Mouse (Mus musculus) lung, adult 2 months (tissue): ENCODE data around the gene Pgbd5. TPM values are rescaled to one million over a fixed set of nuclear protein-coding genes. Genes with fewer than 3 reads are reported as not detected.

Experiments
- DNase-seq: peaks from one replicate; pipeline ENCODE4 v3.0.0; 2022
- H3K4me1 ChIP-seq: fragments of 200-500 bp; 2 replicates; pipeline ENCODE4 v1.6.1; 2011; ENCODE audit warnings: low read length; ENCODE audit not compliant: control insufficient read depth, insufficient read depth
- H3K4me3 ChIP-seq: fragments of 200-500 bp; replicated peaks from 2 replicates; pipeline ENCODE3; 2011; ENCODE audit warnings: low read depth, mild to moderate bottlenecking, control low read depth, low read length; ENCODE audit errors: extremely low read depth
- CTCF ChIP-seq: fragments of 200-500 bp; IDR thresholded peaks from 2 replicates; pipeline ENCODE4 v1.5.1; 2011; ENCODE audit warnings: mild to moderate bottlenecking, low read length, control low read depth; ENCODE audit not compliant: insufficient read depth
- POLR2A ChIP-seq: fragments of 200-500 bp; IDR thresholded peaks from 2 replicates; pipeline ENCODE4 v1.6.1; 2011; ENCODE audit warnings: low read depth, mild to moderate bottlenecking, control low read depth, low read length, borderline replicate concordance; ENCODE audit errors: extremely low read depth
- WGBS: fragments of 180-500 bp; shearing (Covaris S2); methylation state at CpG from one replicate; pipeline ENCODE4 v1.1.7; 2018; 5-methylcytosine and 5-hydroxymethylcytosine counted together
- polyA plus RNA-seq: library from polyadenylated mRNA; depleted of rRNA; stranded (reverse); fragments of >200 nt; gene quantifications from 2 replicates; pipeline ENCODE4 v1.2.3, GENCODE M21; 2012

Pgbd5 gene
- polyA plus RNA-seq, 1 experiment: 0.46 TPM

- 66% methylated on average over 10 of the region's 10 CpGs for WGBS
- no peak overlapping the region for H3K4me3 ChIP-seq
- H3K4me1 ChIP-seq: no peaks in the 10 kb centered on the region
- no peak for TF ChIP-seq CTCF
- no peak for TF ChIP-seq POLR2A
- no peak for DNase-seq
Measured at GRCm38 (mm10) chr8:124461103-124461502, 21.6 kb upstream of the Pgbd5 start.

DNA sequence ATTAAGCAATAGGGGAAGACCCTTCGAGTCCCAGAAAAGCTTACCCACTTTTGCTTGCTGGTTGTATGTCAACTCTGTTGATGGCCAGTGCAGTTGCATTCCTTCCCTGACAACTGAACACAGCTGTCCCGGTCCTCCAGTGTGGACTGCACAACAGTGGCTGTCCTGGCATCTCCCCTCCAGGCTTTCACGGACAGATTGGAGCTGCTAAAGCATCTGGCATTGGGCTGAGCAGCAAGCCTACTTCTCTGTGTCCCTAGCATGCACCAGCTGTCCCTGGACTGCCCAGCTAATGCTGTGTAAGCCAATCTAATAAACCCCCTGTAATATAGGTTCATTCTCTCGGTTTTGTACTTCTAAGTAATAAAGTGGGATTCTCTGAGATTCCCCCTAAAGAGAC is 21.2 kb upstream of the Pgbd5 start:
- 51% methylated on average over 4 of the region's 4 CpGs for WGBS
- TF ChIP-seq POLR2A (no peak), CTCF (no peak)
- DNase-seq: no peak
- Histone ChIP-seq H3K4me1 (no peaks in the 10 kb centered on the region), H3K4me3 (no peak overlapping the region)

- WGBS: 31% methylated on average over 12 of the region's 12 CpGs
- TF ChIP-seq CTCF (no peak), POLR2A (no peak)
- no peak for DNase-seq
- H3K4me3 ChIP-seq: no peak overlapping the region
- no peaks in the 10 kb centered on the region for H3K4me1 ChIP-seq
Measured at GRCm38 (mm10) chr8:124459627-124460026, 20.2 kb upstream of the Pgbd5 start.

DNA sequence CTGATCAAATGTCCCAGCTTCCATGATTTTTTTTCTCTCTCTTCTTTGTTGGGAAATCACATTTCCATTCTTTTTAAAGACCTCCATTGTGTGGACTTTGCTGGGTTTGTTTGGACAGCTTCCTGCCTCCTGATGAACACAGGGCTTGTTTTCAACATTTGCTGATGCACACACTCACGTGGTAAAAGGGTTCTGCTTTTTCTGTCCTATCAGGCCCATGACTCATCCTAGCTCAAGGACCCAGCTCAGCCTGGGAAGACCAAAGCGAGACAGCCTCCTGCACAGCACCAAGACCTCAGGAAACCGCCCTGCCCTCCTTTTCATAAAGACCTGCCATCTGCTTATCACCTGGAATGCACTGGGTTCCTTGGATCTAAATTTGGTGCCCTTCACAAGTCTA is 15.9 kb upstream of the Pgbd5 start:
- H3K4me3 ChIP-seq: no peak overlapping the region
- no peak for DNase-seq
- TF ChIP-seq POLR2A (no peak), CTCF (no peak)
- H3K4me1 ChIP-seq: no peaks in the 10 kb centered on the region
- WGBS: 27% methylated on average over 3 of the region's 3 CpGs

- no peak for TF ChIP-seq POLR2A
- no peak for TF ChIP-seq CTCF
- Histone ChIP-seq H3K4me3 (no peak overlapping the region), H3K4me1 (no peaks in the 10 kb centered on the region)
- 74% methylated on average over 8 of the region's 8 CpGs for WGBS
- DNase-seq: no peak
Measured at GRCm38 (mm10) chr8:124450192-124450895, 10.9 kb upstream of the Pgbd5 start.

GRCm38 (mm10) chr8:124448962-124449670 is 9.7 kb upstream of the Pgbd5 start:
- Histone ChIP-seq H3K4me1 (no peaks in the 10 kb centered on the region), H3K4me3 (no peak overlapping the region)
- TF ChIP-seq CTCF: no peak
- no peak for TF ChIP-seq POLR2A
- 51% methylated on average over 10 of the region's 10 CpGs for WGBS
- no peak for DNase-seq

DNA sequence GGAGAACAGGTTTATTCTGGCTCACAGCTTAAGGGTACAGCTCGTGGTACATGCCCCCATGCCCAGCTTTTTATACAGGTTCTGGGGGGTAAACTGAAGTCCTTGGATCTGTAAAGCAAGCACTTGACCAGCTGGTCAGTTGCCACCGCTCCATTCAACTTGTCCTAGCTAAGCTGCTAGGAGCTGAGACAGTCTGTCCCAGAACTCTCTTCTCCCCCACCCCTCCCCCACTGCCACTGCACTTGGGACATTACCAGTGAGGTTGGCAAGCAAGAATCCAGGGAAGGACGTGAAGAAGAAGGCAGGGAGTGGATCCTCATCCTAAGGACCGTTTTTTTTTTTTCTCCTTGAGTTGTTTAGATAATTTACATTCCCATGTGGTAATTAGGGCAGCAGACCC is 2.7 kb downstream of the Pgbd5 start:
- H3K4me1 ChIP-seq: no peaks in the 10 kb centered on the region
- WGBS: 11% methylated on average over 4 of the region's 4 CpGs
- TF ChIP-seq CTCF: no peak
- no peak for TF ChIP-seq POLR2A

DNA sequence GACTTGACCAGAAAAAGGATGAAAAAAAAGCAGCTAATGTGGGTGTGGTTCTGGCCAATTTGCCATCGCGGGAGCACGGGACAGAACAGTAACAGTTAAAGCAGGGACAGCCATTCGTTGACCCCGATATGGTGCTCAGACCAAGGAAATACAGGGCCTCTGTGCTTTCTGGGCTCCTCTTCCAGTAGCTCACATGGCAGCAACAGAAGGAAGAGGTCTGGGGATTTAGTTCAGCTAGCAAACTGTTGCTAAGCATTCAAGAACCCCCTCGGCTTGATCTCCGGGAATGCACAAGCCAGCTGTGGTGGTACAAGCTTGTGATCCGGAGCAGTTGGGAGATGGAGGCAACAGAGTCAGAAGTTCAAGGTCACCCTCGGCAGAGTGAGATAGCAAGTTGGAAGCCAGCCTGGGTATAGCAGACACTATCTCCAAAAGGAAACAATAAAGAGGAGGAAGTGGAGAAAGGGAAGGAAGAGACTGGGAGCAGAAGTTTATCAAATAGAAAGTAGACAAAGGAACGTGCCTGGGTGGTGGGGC is 3.7 kb downstream of the Pgbd5 start:
- H3K4me1 ChIP-seq: no peaks in the 10 kb centered on the region
- 40% methylated on average over 10 of the region's 10 CpGs for WGBS
- TF ChIP-seq CTCF: no peak
- no peak for TF ChIP-seq POLR2A

More for the DNA sequence above, 2.7 kb downstream of the Pgbd5 start:
- H3K4me3 ChIP-seq: no peak overlapping the region
- DNase-seq: no peak

GRCm38 (mm10) chr8:124435170-124435569 is 4.3 kb downstream of the Pgbd5 start:
- TF ChIP-seq CTCF (no peak), POLR2A (no peak)
- 48% methylated on average over 4 of the region's 4 CpGs for WGBS
- no peak for DNase-seq
- no peaks in the 10 kb centered on the region for H3K4me1 ChIP-seq
- no peak overlapping the region for H3K4me3 ChIP-seq

More for the DNA sequence above, 3.7 kb downstream of the Pgbd5 start:
- no peak for DNase-seq
- H3K4me3 ChIP-seq: no peak overlapping the region
